Mouse (Mus musculus): Measurements from ENCODE around the gene Gm20517.

DNA sequence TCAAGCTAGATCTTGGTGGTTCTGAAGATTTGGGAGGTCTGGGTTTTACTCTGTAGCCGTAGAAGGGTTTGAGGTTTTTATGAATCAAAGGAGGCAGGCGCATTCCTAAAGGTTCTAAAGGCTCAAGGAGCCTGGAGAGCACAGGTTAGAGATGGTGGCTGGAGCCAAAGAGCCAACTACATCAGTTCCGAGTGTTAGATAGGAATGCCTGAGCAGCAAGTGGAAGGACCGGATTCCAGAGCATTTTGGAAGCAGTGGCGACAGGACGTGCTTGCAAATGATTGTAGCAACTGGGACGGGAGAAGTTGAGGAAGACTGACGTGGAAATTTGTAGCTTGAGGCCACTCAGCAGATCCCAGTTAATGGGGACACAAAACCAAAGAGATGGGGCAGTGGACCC is 37.4 kb upstream of the Gm20517 start:
- TF ChIP-seq CTCF (IDR thresholded peaks at IDR 0.05; ENCODE audit: low read depth) (no peak), EP300 (IDR thresholded peaks at IDR 0.05; ENCODE audit: low read depth) (no peak)
